Mouse (Mus musculus): Measurements from ENCODE around the gene Rora. TPM values are rescaled to one million over a fixed set of nuclear protein-coding genes. Genes with fewer than 3 reads are reported as not detected.

Rora gene
- polyA plus RNA-seq, 1 experiment from 2014 or later, result 12.5 TPM

DNA sequence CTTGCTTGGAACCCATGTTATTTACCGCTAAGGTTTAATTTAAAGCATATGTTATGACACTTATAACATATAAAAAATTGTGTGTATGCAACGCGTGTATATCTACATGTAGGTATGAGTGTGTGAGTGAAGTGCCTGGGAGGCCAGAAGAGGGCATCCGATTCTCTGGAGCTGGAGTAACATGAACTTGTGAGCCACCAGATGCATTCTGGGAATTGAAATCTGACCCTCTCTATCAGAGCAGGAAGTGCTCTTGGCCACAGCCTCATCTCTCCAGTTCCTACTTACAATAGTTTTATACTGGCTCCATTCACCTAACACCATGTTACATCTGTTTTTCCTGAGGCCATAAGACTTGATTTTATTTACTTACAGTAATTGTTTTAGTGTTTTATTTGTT, 238.8 kb downstream of the Rora start:
- 87% methylated on average over 4 of the region's 4 CpGs for WGBS
- Histone ChIP-seq H3K4me2 (replicated peaks) (no peak overlapping the region), H3K4me1 (no peaks in the 10 kb centered on the region), H3K27ac (no peak overlapping the region), H3K27me3 (0 out of 2 replicates have a peak, but pooled peaks cover 2% of the 10 kb centered on the region), H3K9ac (no peak overlapping the region), H3K4me3 (no peak overlapping the region), H3K36me3 (no peaks in the 10 kb centered on the region), H3K9me3 (no peaks in the 10 kb centered on the region)
- no peak for ATAC-seq (ENCODE audit: insufficient number of reproducible peaks, insufficient read depth, low FRiP score, low TSS enrichment)

- H3K36me3 ChIP-seq, result no peaks in the 10 kb centered on the region
- H3K4me3 ChIP-seq, result no peak overlapping the region
- H3K9ac ChIP-seq, result no peak overlapping the region
- H3K27me3 ChIP-seq, result 0 out of 2 replicates have a peak, but pooled peaks cover 2% of the 10 kb centered on the region
- H3K4me2 ChIP-seq (replicated peaks), result no peak overlapping the region
- H3K27ac ChIP-seq, result no peak overlapping the region
- no peaks in the 10 kb centered on the region for H3K9me3 ChIP-seq
- no peaks in the 10 kb centered on the region for H3K4me1 ChIP-seq
- WGBS, result 77% methylated on average over 6 of the region's 6 CpGs
- ATAC-seq (ENCODE audit: insufficient number of reproducible peaks, insufficient read depth, low FRiP score, low TSS enrichment), result no peak
These were observed 239.3 kb downstream of the Rora start for GRCm38 (mm10) chr9:68892859-68893258.

DNA sequence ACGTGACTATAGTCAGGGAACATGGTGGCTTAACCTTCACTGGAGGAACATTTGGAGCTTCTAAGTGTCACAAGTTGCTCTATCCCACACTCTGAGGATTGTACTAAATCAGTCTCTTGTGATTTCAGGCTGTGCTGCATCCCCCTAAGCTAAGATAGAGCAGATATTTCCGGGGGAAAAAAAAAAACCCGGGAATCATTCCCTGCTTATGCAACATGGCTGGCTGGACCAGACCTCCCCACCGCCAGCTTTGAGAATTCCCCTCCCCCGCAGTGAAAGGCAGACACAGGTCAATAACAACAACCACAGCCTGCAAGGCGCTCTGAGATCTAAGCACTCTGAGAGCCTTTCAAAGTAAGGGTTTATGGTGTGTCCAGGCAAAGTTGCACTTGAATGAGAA, 244.7 kb downstream of the Rora start:
- H3K4me2 ChIP-seq (replicated peaks), result no peak overlapping the region
- no peak overlapping the region for H3K9ac ChIP-seq
- WGBS, result 66% methylated on average over 6 of the region's 6 CpGs
- peaks cover 3% of the 10 kb centered on the region; the same call in 1 of the 2 replicates for H3K4me1 ChIP-seq
- no peak for ATAC-seq (ENCODE audit: insufficient number of reproducible peaks, insufficient read depth, low FRiP score, low TSS enrichment)
- H3K27ac ChIP-seq, result no peak overlapping the region
- H3K27me3 ChIP-seq, result 0 out of 2 replicates have a peak, but pooled peaks cover 2% of the 10 kb centered on the region
- H3K4me3 ChIP-seq, result no peak overlapping the region
- H3K9me3 ChIP-seq, result no peaks in the 10 kb centered on the region
- H3K36me3 ChIP-seq, result no peaks in the 10 kb centered on the region

DNA sequence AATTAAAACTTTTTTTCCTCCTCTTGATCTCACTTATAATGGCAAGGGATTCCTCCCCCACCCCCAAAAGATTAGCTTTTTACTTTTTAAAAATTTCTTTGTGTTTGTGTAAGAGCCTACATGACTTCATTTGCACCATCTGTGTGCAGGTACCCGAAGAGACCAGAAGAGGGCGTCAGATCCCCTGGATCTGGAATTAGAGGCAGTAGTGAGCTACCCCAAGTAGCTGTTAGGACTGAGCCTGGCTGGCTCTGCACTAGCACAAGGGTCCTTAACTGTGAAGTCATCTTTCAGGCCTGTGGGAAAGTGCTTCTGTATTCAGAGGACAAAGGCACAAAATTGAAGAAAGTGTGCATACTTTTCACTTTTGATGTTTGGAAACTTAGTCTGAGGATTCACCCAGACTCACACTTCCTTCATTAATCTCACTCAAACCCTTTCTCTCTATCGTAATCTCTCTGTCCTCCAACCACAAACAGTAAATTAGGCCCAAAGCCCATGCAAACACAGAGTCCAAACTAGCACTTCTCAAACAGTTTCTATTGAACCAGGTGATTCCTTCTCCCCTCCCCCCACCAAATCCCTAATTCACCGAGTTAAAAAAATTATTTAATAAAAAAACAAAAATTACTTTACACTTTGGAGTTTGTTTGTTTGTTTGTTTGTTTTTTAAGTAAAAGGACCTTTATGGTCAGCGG, 246.1 kb downstream of the Rora start:
- Histone ChIP-seq H3K9ac (no peak overlapping the region), H3K4me3 (no peak overlapping the region), H3K36me3 (no peaks in the 10 kb centered on the region), H3K4me2 (replicated peaks) (no peak overlapping the region), H3K9me3 (no peaks in the 10 kb centered on the region), H3K27ac (no peak overlapping the region), H3K27me3 (0 out of 2 replicates have a peak, but pooled peaks cover 2% of the 10 kb centered on the region), H3K4me1 (peaks cover 4% of the 10 kb centered on the region; the same call in 1 of the 2 replicates)
- WGBS, result 79% methylated on average over 5 of the region's 5 CpGs
- no peak for ATAC-seq (ENCODE audit: insufficient number of reproducible peaks, insufficient read depth, low FRiP score, low TSS enrichment)

GRCm38 (mm10) chr9:68906361-68906883, 252.8 kb downstream of the Rora start:
- Histone ChIP-seq H3K9me3 (no peaks in the 10 kb centered on the region), H3K4me2 (replicated peaks) (no peak overlapping the region), H3K27me3 (no peaks in the 10 kb centered on the region), H3K9ac (no peak overlapping the region), H3K4me1 (peaks cover 10% of the 10 kb centered on the region; the same call in 1 of the 2 replicates), H3K36me3 (no peaks in the 10 kb centered on the region), H3K27ac (no peak overlapping the region), H3K4me3 (no peak overlapping the region)
- ATAC-seq (ENCODE audit: insufficient number of reproducible peaks, insufficient read depth, low FRiP score, low TSS enrichment), result no peak
- 57% methylated on average over 6 of the region's 6 CpGs for WGBS

- no peaks in the 10 kb centered on the region for H3K36me3 ChIP-seq
- H3K9ac ChIP-seq, result no peak overlapping the region
- H3K4me2 ChIP-seq (replicated peaks), result no peak overlapping the region
- H3K4me3 ChIP-seq, result no peak overlapping the region
- no peaks in the 10 kb centered on the region for H3K27me3 ChIP-seq
- no peak for ATAC-seq (ENCODE audit: insufficient number of reproducible peaks, insufficient read depth, low FRiP score, low TSS enrichment)
- H3K4me1 ChIP-seq, result peaks cover 12% of the 10 kb centered on the region
- H3K9me3 ChIP-seq, result no peaks in the 10 kb centered on the region
- 55% methylated on average over 8 of the region's 8 CpGs for WGBS
- no peak overlapping the region for H3K27ac ChIP-seq
These were observed 259.0 kb downstream of the Rora start for GRCm38 (mm10) chr9:68912483-68913151.

DNA sequence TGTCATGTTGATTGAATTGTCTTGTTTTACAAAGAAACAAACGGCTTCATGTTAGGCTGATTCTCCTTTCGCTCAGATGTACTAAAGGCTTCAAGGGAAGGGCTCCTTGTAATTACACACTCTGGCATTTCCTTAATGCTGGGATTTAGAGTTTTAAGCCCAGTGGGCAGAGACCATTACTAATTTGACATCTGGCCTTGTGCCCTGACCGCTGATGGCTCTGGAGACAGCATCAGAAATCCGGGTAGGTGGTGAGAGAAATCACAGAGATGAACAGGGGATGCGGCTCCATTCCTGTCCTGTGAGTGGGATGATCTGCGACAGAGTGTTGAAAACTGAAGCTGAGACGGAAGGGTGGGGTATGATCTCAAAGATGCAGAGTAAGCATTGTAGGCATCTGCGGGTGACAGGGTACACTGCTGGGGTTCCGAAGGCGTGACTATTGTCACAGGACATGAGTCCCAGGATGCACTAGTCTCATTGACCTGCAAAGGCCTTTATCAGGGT, 259.7 kb downstream of the Rora start:
- H3K9me3 ChIP-seq, result no peaks in the 10 kb centered on the region
- 60% methylated on average over 10 of the region's 10 CpGs for WGBS
- H3K36me3 ChIP-seq, result no peaks in the 10 kb centered on the region
- no peak for ATAC-seq (ENCODE audit: insufficient number of reproducible peaks, insufficient read depth, low FRiP score, low TSS enrichment)
- no peak overlapping the region for H3K4me3 ChIP-seq
- H3K27ac ChIP-seq, result no peak overlapping the region
- no peaks in the 10 kb centered on the region for H3K27me3 ChIP-seq
- no peak overlapping the region for H3K4me2 ChIP-seq (replicated peaks)
- H3K9ac ChIP-seq, result no peak overlapping the region
- peaks cover 12% of the 10 kb centered on the region for H3K4me1 ChIP-seq

DNA sequence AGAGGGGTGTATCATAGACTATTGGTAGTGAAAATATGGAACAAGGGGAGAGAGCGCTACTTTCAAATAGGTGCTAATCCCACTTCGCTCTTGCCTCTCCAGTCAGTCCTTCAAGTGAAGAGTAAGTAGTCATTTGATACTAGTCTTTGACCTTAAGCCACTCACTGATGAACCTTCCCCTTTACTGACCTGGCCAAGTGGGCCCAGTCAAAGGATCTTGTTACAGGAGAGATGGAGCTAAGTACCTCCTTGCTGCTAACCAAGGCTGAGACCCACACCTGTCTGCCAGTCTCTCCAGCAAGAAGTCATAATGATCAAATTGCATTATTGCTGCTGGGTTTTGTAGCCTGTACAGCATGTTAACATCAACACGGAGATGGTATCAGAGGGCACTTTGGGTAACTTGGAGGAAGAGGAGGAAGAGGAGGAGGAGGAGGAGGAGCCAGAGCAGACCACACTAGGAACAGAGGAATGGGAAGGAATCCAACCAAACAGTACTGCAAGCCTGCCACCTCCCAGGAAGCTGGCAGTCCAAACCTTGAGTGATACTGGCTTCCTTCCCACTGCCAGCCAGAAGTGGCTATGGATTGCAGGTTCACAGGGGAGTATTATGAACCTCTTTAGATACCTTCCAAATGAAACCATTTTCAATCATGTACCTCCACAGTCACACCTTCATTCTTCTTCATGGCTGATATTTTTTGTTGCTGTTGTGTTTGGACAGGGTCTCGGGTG, 261.1 kb downstream of the Rora start:
- Histone ChIP-seq H3K4me2 (replicated peaks) (no peak overlapping the region), H3K4me3 (no peak overlapping the region), H3K36me3 (no peaks in the 10 kb centered on the region), H3K9me3 (no peaks in the 10 kb centered on the region), H3K27ac (no peak overlapping the region), H3K27me3 (no peaks in the 10 kb centered on the region), H3K9ac (no peak overlapping the region), H3K4me1 (peaks cover 12% of the 10 kb centered on the region)
- no peak for ATAC-seq (ENCODE audit: insufficient number of reproducible peaks, insufficient read depth, low FRiP score, low TSS enrichment)
- WGBS, result 76% methylated on average over 4 of the region's 4 CpGs

DNA sequence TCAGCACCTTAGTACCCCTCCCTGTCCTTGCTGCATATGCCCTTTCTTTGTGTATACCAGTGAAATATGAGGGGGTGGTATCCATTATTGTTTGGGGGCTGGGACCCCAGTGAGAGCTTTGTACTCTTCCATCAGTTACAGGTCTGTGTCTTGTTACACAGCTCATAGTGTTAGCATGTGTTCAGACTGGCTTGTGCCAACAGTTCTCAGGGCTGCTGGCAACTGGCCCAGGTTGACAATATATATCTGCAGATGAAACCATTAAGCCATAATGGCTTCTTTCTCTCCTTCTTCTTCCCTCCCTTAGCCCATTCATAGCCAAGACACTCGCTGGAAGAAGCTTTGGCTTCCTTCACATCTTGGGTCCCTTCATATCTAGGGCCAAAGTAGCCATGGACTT, 263.2 kb downstream of the Rora start:
- WGBS, result 75% methylated on average over 1 of the region's 1 CpGs
- H3K36me3 ChIP-seq, result no peaks in the 10 kb centered on the region
- peaks cover 12% of the 10 kb centered on the region for H3K4me1 ChIP-seq
- H3K27ac ChIP-seq, result no peak overlapping the region
- H3K9ac ChIP-seq, result no peak overlapping the region
- no peak overlapping the region for H3K4me3 ChIP-seq
- H3K9me3 ChIP-seq, result no peaks in the 10 kb centered on the region
- ATAC-seq (ENCODE audit: insufficient number of reproducible peaks, insufficient read depth, low FRiP score, low TSS enrichment), result no peak
- no peaks in the 10 kb centered on the region for H3K27me3 ChIP-seq
- no peak overlapping the region for H3K4me2 ChIP-seq (replicated peaks)

DNA sequence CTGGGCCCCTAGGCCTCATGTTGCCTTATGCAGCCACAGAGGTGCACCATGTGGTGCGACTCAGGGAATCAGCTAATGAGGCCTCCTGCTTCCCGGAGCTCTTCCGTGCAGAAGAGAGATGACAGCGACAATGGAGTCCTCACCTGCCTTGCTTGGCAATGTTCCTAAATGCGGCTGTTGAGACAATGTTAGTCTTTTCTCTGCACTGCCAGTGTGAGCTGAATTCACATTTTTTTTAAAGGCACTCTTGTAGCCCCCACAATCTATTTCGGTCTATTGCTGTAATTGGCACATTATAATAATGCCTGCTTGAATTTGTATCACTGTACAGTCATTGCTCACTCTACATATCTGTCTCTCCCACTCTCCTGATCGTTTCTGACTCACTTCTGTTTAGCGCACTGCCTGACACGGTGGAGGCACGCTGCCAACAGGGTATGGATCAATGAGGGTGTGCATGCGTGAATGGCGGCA, 269.6 kb downstream of the Rora start:
- H3K4me2 ChIP-seq (replicated peaks), result no peak overlapping the region
- 0 out of 2 replicates have a peak, but pooled peaks cover 6% of the 10 kb centered on the region for H3K4me1 ChIP-seq
- H3K27me3 ChIP-seq, result no peaks in the 10 kb centered on the region
- no peak for ATAC-seq (ENCODE audit: insufficient number of reproducible peaks, insufficient read depth, low FRiP score, low TSS enrichment)
- no peak overlapping the region for H3K4me3 ChIP-seq
- 91% methylated on average over 12 of the region's 12 CpGs for WGBS
- no peaks in the 10 kb centered on the region for H3K36me3 ChIP-seq
- no peak overlapping the region for H3K27ac ChIP-seq
- H3K9me3 ChIP-seq, result no peaks in the 10 kb centered on the region
- no peak overlapping the region for H3K9ac ChIP-seq

- Histone ChIP-seq H3K4me2 (replicated peaks) (no peak overlapping the region), H3K36me3 (no peaks in the 10 kb centered on the region), H3K27me3 (no peaks in the 10 kb centered on the region), H3K4me1 (peaks cover 22% of the 10 kb centered on the region; the same call in 1 of the 2 replicates), H3K9ac (no peak overlapping the region), H3K4me3 (no peak overlapping the region), H3K27ac (no peak overlapping the region), H3K9me3 (no peaks in the 10 kb centered on the region)
- 89% methylated on average over 6 of the region's 6 CpGs for WGBS
- ATAC-seq (ENCODE audit: insufficient number of reproducible peaks, insufficient read depth, low FRiP score, low TSS enrichment), result no peak
These were observed 272.8 kb downstream of the Rora start for GRCm38 (mm10) chr9:68926406-68926805.
